ENCODE assay signal across 8 mouse cellular contexts in the genomic region with DNA sequence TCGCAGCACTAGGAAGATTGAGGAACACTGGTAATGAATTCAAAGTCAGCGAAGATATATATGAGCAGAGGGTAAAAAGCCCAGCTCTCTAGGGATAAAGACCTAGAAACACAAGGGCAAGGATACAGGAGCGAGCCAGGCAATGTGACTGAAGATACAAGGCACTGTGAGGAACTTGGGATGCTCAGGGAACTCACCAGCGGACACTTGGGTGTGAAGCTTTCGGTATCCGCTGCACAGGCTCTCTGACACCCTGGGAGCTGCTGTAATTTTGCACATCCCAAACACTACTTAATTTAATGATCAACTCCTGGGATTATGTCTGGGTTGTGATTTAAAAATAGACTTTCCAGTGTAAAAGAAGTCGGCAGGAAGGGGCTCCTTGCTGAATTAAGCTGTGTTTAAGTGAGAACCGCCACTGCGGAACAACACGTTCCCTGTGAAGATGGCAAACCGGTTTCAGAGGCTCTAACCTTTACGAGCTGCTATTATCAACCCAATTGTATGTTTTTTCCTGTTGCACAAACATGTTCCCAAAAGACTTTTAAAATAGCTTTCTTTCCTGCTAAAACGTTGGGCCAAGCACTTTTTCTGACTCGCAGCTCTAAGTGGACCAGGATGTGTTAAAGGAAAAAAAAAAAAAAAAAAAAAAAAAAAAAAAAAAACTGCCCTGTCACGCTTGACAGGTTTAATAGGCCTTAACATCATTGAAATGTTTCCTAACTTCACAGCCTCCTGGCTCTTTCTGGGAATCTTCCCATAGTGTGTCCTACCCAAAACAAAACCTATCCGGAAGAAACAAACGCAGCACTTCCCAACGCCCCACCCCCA. TPM values are rescaled to one million over a fixed set of nuclear protein-coding genes. Genes with fewer than 3 reads are reported as not detected.
DNase-seq lines count a peak whose midpoint lies in the region; ATAC-seq and TF ChIP-seq lines count a peak whose summit lies in the region.

No protein-coding gene starts in this region.

- dilution Hi-C loops in CH12.LX (cut with MboI; ENCODE audit: extremely low pct_ligation_motif_present, extremely low pct_unique_long_range_greater_than_20kb, low sequenced_read_pairs) = no loop called here

- no peak overlapping the region for H3K27ac ChIP-seq in CH12.LX (ENCODE audit: insufficient read depth, low read depth)
- no peak overlapping the region for H3K27ac ChIP-seq in liver, embryonic 11.5 days (ENCODE audit: low read depth, low read length)

- DNase-seq in CH12.LX (ENCODE audit: extremely low read depth) (no peak), Patski (ENCODE audit: low read depth, low spot score) (peak; percentile 20)
- peak; percentile 9 to 30 for DNase-seq in heart, postnatal 14 days
- no peak for DNase-seq in liver, embryonic 11.5 days (ENCODE audit: low spot score)
- no peak for DNase-seq in spleen, adult 12 weeks (ENCODE audit: low spot score)
- DNase-seq in cerebellum, adult 18-20 months = no peak
- no peak for DNase-seq in lung, postnatal 4 days

- TF ChIP-seq EP300 in CH12.LX (IDR thresholded peaks at IDR 0.05; ENCODE audit: low read length) = no peak

- TF ChIP-seq POLR2A in CH12.LX (IDR thresholded peaks at IDR 0.05; ENCODE audit: low read depth, low read length) = no peak

- H3K27me3 ChIP-seq in CH12.LX (replicated peaks) (no peaks in the 10 kb centered on the region), Patski (peaks cover 8% of the 10 kb centered on the region)
- no peaks in the 10 kb centered on the region for H3K27me3 ChIP-seq in liver, embryonic 11.5 days (replicated peaks; ENCODE audit: control insufficient read depth, insufficient read depth, low read length)

- intact Hi-C loops in heart, postnatal 14 days (cut with DNase I) = no loop called here

- no peak for ATAC-seq in Patski
- ATAC-seq in liver, embryonic 11.5 days (replicated peaks; ENCODE audit: low FRiP score) = no peak
- ATAC-seq in erythroid progenitor cell, adult 5-6 weeks (replicated peaks; ENCODE audit: low FRiP score, poor library complexity, severe bottlenecking) = no peak

- TF ChIP-seq RAD21 in CH12.LX (IDR thresholded peaks at IDR 0.05; ENCODE audit: low read depth, low read length) = no peak

- in situ Hi-C loops in CH12.LX (cut with MboI; ENCODE audit: low pct_ligation_motif_present, low pct_unique_long_range_greater_than_20kb, low sequenced_read_pairs) = no loop called here
- in situ Hi-C loops in Patski (cut with MboI; ENCODE audit: low pct_unique_long_range_greater_than_20kb) = no loop called here

- POLR2A ChIA-PET in Patski (lab: Charles Lee) = interaction anchor here (0.6 to 0.7 kb wide), 4 partner anchors 168 to 1690 kb away, joined by 3 to 6 read pairs (median 4); no protein-coding TSS in a partner anchor

- 58% methylated on average over 18 of the region's 18 CpGs for WGBS in liver, embryonic 11.5 days

- no peak for TF ChIP-seq CTCF in CH12.LX (conservative IDR thresholded peaks at IDR 0.05 in 1 of 2, IDR thresholded peaks at IDR 0.05 in 1 of 2; ENCODE audit: low read depth in 2 of 2, low read length in 2 of 2)
- TF ChIP-seq CTCF in Patski (IDR thresholded peaks at IDR 0.05) = no peak

- H3K4me1 ChIP-seq in CH12.LX (ENCODE audit: control insufficient read depth in 1 of 2, insufficient read depth in 2 of 2) = peaks cover 0 to 10% of the 10 kb centered on the region in 2 experiments; a peak in 1 of 4 replicates
- H3K4me1 ChIP-seq in liver, embryonic 11.5 days (replicated peaks; ENCODE audit: control insufficient read depth, insufficient read depth, low read length) = peaks cover 3% of the 10 kb centered on the region; the same call in 1 of the 2 replicates

- no peak overlapping the region for H3K4me3 ChIP-seq in CH12.LX (replicated peaks in 1 of 3; ENCODE audit: low read depth in 2 of 3, low read length in 2 of 3, poor library complexity in 1 of 3)
- no peak overlapping the region for H3K4me3 ChIP-seq in liver, embryonic 11.5 days (ENCODE audit: low read depth, low read length)

- no peak overlapping the region for H3K9ac ChIP-seq in CH12.LX (ENCODE audit: insufficient read depth, low read depth)
- H3K9ac ChIP-seq in liver, embryonic 11.5 days (ENCODE audit: low read depth, low read length) = 0 out of 2 replicates have a peak overlapping the region, but pooled peaks have one; percentile 15

- CTCF ChIA-PET in Patski (lab: Charles Lee) = no interaction called here

- no peaks in the 10 kb centered on the region for H3K79me2 ChIP-seq in CH12.LX (replicated peaks; ENCODE audit: control insufficient read depth, extremely low read depth, insufficient read depth, poor library complexity, severe bottlenecking)

- no peak overlapping the region for H3K4me2 ChIP-seq in CH12.LX (ENCODE audit: insufficient read depth, low read depth, poor library complexity, severe bottlenecking)
- peak overlapping the region; percentile 46 for H3K4me2 ChIP-seq in liver, embryonic 11.5 days

- H3K36me3 ChIP-seq in CH12.LX (replicated peaks in 1 of 2; ENCODE audit: control insufficient read depth in 1 of 2, insufficient read depth in 1 of 2, low read length in 1 of 2) = no peaks in the 10 kb centered on the region
- no peaks in the 10 kb centered on the region for H3K36me3 ChIP-seq in liver, embryonic 11.5 days (ENCODE audit: control insufficient read depth, insufficient read depth, low read length)

- no peaks in the 10 kb centered on the region for H3K9me3 ChIP-seq in CH12.LX (replicated peaks; ENCODE audit: low read length)
- H3K9me3 ChIP-seq in liver, embryonic 11.5 days (ENCODE audit: control insufficient read depth, low read length) = no peaks in the 10 kb centered on the region

TF ChIP-seq in CH12.LX, 34 proteins besides CTCF, POLR2A, EP300 and RAD21:
- TF ChIP-seq HCFC1 (IDR thresholded peaks at IDR 0.05; ENCODE audit: low read depth, low read length) (no peak), ZNF384 (IDR thresholded peaks at IDR 0.05; ENCODE audit: low read depth, low read length) (peak; percentile 85), RCOR1 (conservative IDR thresholded peaks at IDR 0.05; ENCODE audit: low read depth, low read length) (no peak), GABPA (IDR thresholded peaks at IDR 0.05; ENCODE audit: insufficient replicate concordance, low read depth, low read length) (no peak), JUND (conservative IDR thresholded peaks at IDR 0.05; ENCODE audit: low read depth, low read length) (no peak)

RNA-seq across cellular contexts. Expression of a gene that starts 38.4 kb away (rescaled TPM):
- total RNA-seq in CH12.LX (2012; rRNA removed) = 2.6 and 3.9 TPM in 2 replicates
- 12.1 and 13.6 TPM in 2 replicates for total RNA-seq in CH12.LX (2014; rRNA removed)
- polyA plus RNA-seq in CH12.LX (2012; ENCODE audit: insufficient read length, low read depth) = 4.3 and 5.9 TPM in 2 replicates
- polyA plus RNA-seq in Patski (2021) = not detected
- 10 to 100 TPM; 45.2 to 45.3 TPM for total RNA-seq in heart, postnatal 14 days (2021)
- 30.4 and 37.2 TPM in 2 replicates for polyA plus RNA-seq in liver, embryonic 11.5 days (2014; fragmentation: Nextera tagmentation; extraction: Ambion mirVana)
- total RNA-seq in erythroid progenitor cell, adult 5-6 weeks (2015; ENCODE audit: low replicate concordance) = 5.4 and 9.2 TPM in 2 replicates
- total RNA-seq in erythroid progenitor cell, adult 5-6 weeks (2017; ENCODE audit: low replicate concordance) = 9.4 and 21.5 TPM in 2 replicates

Comparison
In these comparisons a context has a peak if more than half of its experiments do, and no peak if none do; other contexts are left out.
1. DNase-seq: peak in Patski (single experiment) and heart, postnatal 14 days (2 of 2); none in CH12.LX (single experiment), liver, embryonic 11.5 days (single experiment), spleen, adult 12 weeks (single experiment), cerebellum, adult 18-20 months (0 of 2) and lung, postnatal 4 days (0 of 2).